Mouse (Mus musculus) kidney, postnatal 0 days (tissue): ENCODE results near the gene Polm. TPM values are rescaled to one million over a fixed set of nuclear protein-coding genes. Genes with fewer than 3 reads are reported as not detected.

Source experiments
- ATAC-seq: fragments of 200-750 bp; cut with Nextera tagmentation; replicated peaks from 2 replicates; pipeline ENCODE4 v1.8.0; 2017; ENCODE audit warnings: low read depth, moderate number of reproducible peaks, moderate TSS enrichment, moderate library complexity; ENCODE audit not compliant: low FRiP score
- DNase-seq: peaks from one replicate; pipeline ENCODE4 v3.0.0-alpha.2; 2016; ENCODE audit warnings: low spot score
- H3K27ac ChIP-seq: fragments of 300-500 bp; sonication (generic); 2 replicates; pipeline ENCODE4 v1.5.1; 2014; ENCODE audit warnings: mild to moderate bottlenecking
- H3K27me3 ChIP-seq: fragments of 300-500 bp; sonication (generic); 2 replicates; pipeline ENCODE4 v1.6.1; 2014; ENCODE audit warnings: low read length, mixed read lengths; ENCODE audit not compliant: insufficient read depth
- H3K36me3 ChIP-seq: fragments of 300-500 bp; sonication (generic); 2 replicates; pipeline ENCODE4 v1.6.1; 2014; ENCODE audit warnings: low read length, mixed read lengths; ENCODE audit not compliant: insufficient read depth
- H3K4me1 ChIP-seq: fragments of 300-500 bp; sonication (generic); replicated peaks from 2 replicates; pipeline ENCODE4 v1.6.1; 2014; ENCODE audit warnings: antibody characterized with exemption, low read length, mixed read lengths; ENCODE audit not compliant: insufficient read depth
- H3K4me2 ChIP-seq: fragments of 300-500 bp; sonication (generic); 2 replicates; pipeline ENCODE4 v1.6.1; 2014; ENCODE audit warnings: mild to moderate bottlenecking, low read length, moderate library complexity, mixed read lengths
- H3K4me3 ChIP-seq: fragments of 300-500 bp; sonication (generic); replicated peaks from 2 replicates; pipeline ENCODE4 v1.5.1; 2014; ENCODE audit warnings: low read depth, low read length
- H3K9ac ChIP-seq: fragments of 300-500 bp; sonication (generic); 2 replicates; pipeline ENCODE4 v1.6.1; 2014; ENCODE audit warnings: low read depth, low read length
- H3K9me3 ChIP-seq: fragments of 300-500 bp; sonication (generic); replicated peaks from 2 replicates; pipeline ENCODE4 v1.6.1; 2016; ENCODE audit warnings: low read length, inconsistent platforms, mixed read lengths
- CTCF ChIP-seq: IDR thresholded peaks from 2 replicates; pipeline ENCODE4 v1.5.1; 2016; ENCODE audit warnings: antibody characterized with exemption, low read depth, mild to moderate bottlenecking, moderate library complexity
- WGBS: fragments of 180-500 bp; shearing (Covaris S2); extraction: QIAGEN DNeasy Blood & Tissue Kit; methylation state at CpG from one replicate; pipeline ENCODE4 v1.1.7; 2014; 5-methylcytosine and 5-hydroxymethylcytosine counted together
- polyA plus RNA-seq: library from polyadenylated mRNA; unstranded; fragments of >200 nt; fragmentation: Nextera tagmentation; extraction: Ambion mirVana; gene quantifications from 2 replicates; pipeline ENCODE4 v1.2.1, GENCODE M21; 2015

Gene Polm
- polyA plus RNA-seq, 1 experiment from 2014 or later, result 8.7 TPM

DNA sequence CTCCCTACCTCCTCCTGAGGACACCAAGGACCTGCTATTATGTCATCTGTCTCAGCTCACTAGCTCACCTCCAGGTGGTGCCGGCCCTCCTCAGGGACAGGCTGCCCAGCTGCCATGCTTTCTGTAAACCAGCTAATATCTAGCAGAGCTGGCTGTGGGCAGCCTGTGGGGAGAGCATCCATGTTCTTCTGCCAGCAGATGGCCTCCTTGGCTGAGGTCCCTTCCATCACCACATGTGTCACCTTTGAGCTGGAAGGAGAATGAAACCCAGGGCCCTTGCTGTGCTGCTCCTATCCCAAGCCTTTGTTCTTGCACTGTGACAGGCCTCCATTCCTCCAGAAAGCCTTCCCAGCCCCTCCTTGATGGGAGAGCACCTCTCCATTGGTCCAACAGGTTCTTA is 1.7 kb downstream of the Polm start:
- DNase-seq (peak; percentile 71), ATAC-seq (peak; percentile 31)
- TF ChIP-seq CTCF, result peak; percentile 63
- Histone ChIP-seq H3K9me3 (no peaks in the 10 kb centered on the region), H3K27ac (no peak overlapping the region), H3K4me2 (no peak overlapping the region), H3K9ac (no peak overlapping the region), H3K27me3 (no peaks in the 10 kb centered on the region), H3K4me1 (no peaks in the 10 kb centered on the region), H3K4me3 (no peak overlapping the region), H3K36me3 (peaks cover 17% of the 10 kb centered on the region)
- WGBS, result 37% methylated on average over 1 of the region's 1 CpGs

DNA sequence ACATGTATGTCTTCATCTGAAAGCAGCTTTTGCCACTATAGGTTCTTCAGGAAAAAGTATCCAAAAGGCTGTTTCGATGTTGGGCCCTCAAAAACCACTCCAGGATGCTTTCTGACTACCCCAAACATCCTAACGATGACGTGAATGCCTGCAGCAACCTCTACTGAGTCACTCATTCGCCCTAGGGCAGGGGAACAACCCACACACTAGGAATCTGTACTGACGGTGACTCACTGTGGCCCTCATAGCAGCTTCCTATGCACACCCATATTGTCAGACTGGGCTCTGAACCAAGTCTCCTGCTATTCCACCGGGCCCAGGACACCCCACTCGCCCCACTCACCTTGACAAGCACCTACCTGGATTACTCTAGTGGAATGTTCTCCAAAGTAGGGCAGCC is 2.8 kb downstream of the Polm start:
- H3K9ac ChIP-seq, result no peak overlapping the region
- no peaks in the 10 kb centered on the region for H3K27me3 ChIP-seq
- no peaks in the 10 kb centered on the region for H3K9me3 ChIP-seq
- ATAC-seq (no peak), DNase-seq (no peak)
- H3K4me1 ChIP-seq, result no peaks in the 10 kb centered on the region
- H3K27ac ChIP-seq, result no peak overlapping the region
- peaks cover 23% of the 10 kb centered on the region for H3K36me3 ChIP-seq
- no peak for TF ChIP-seq CTCF
- no peak overlapping the region for H3K4me3 ChIP-seq
- H3K4me2 ChIP-seq, result no peak overlapping the region
- 84% methylated on average over 7 of the region's 7 CpGs for WGBS

DNA sequence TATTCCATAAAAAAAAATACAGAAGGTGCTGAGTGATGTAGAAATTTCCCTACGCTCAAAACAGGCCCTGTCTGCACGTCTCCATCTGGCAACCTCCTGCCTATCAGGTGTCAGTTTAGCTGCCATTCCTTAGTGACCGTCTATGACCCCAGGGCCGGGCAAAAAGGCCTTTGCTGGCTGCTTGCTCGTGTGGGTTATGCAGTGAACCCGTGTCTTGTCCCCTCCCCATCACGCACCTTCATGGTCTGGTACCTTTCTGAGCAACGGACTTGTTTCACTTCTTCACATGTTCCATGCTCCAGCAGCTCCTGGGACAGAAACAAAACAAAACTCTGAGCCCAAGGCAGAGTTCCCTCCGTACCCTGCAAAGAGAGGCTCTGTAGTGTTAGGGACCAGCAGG is 3.3 kb downstream of the Polm start:
- H3K27ac ChIP-seq, result no peak overlapping the region
- H3K36me3 ChIP-seq, result peaks cover 25% of the 10 kb centered on the region
- no peaks in the 10 kb centered on the region for H3K9me3 ChIP-seq
- no peak overlapping the region for H3K9ac ChIP-seq
- WGBS, result 54% methylated on average over 9 of the region's 9 CpGs
- no peak overlapping the region for H3K4me3 ChIP-seq
- TF ChIP-seq CTCF, result no peak
- ATAC-seq, result no peak
- H3K4me2 ChIP-seq, result no peak overlapping the region
- no peak for DNase-seq
- H3K27me3 ChIP-seq, result no peaks in the 10 kb centered on the region
- H3K4me1 ChIP-seq, result no peaks in the 10 kb centered on the region

DNA sequence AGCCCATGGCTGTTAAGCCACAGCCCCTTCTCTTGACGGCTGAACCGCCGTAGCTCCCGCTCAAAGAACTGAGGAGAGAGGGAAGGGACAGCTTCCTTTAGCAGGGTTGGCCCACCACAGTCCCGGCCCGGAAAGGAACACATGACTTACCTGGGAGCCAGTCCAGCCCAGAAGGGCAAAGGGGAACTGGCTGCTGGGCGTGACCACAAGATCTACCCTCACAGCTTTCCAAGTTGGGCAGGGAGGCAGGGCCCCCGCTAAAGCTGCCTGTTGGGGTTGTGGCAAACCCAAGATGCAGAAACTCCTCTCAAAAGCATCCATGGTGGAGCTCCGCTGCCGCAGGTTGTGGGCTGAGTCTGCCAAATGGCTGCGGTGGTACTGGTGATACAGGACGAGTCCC is 8.5 kb downstream of the Polm start:
- Histone ChIP-seq H3K9me3 (no peaks in the 10 kb centered on the region), H3K27ac (no peak overlapping the region), H3K9ac (no peak overlapping the region), H3K36me3 (peaks cover 41% of the 10 kb centered on the region), H3K4me2 (no peak overlapping the region), H3K27me3 (no peaks in the 10 kb centered on the region), H3K4me1 (no peaks in the 10 kb centered on the region), H3K4me3 (no peak overlapping the region)
- WGBS, result 91% methylated on average over 12 of the region's 12 CpGs
- no peak for TF ChIP-seq CTCF
- DNase-seq, result no peak
- no peak for ATAC-seq

DNA sequence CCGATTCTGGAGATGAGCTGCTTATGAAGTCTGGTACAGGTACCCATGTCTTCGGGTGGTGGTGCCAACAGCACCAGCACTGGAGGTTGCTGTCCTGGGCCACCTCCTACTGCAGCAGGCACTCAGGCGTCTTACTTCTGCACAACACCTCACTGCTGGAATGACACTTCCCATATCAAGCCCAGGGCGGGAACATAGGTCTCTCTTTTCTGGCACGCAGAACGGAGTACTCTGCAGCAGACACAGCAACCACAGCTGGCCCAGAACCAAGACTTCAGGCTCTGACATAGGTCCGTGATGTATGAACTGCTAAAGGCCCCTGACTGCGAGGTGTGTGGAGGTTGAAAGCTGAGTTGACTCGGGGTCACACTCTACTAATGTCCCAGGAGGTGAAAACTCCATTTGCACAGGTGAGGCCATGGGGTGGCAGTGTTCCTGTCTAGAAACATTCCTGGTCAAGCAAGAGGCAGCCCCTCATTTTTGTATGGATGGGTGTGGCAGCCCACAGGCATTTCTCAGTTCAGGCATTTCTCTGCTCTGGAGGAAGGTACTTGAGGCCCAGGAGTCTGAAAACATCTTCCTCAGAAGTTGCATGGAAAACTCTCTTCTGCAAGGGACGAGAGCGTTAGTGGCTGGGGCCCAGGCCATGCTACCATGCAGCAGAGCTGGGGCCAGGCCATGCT is 9.2 kb downstream of the Polm start:
- no peaks in the 10 kb centered on the region for H3K27me3 ChIP-seq
- H3K4me1 ChIP-seq, result no peaks in the 10 kb centered on the region
- ATAC-seq (no peak), DNase-seq (no peak)
- 85% methylated on average over 11 of the region's 11 CpGs for WGBS
- H3K9me3 ChIP-seq, result no peaks in the 10 kb centered on the region
- H3K4me2 ChIP-seq, result no peak overlapping the region
- peaks cover 35% of the 10 kb centered on the region for H3K36me3 ChIP-seq
- no peak overlapping the region for H3K4me3 ChIP-seq
- no peak for TF ChIP-seq CTCF
- H3K27ac ChIP-seq, result no peak overlapping the region
- H3K9ac ChIP-seq, result no peak overlapping the region

DNA sequence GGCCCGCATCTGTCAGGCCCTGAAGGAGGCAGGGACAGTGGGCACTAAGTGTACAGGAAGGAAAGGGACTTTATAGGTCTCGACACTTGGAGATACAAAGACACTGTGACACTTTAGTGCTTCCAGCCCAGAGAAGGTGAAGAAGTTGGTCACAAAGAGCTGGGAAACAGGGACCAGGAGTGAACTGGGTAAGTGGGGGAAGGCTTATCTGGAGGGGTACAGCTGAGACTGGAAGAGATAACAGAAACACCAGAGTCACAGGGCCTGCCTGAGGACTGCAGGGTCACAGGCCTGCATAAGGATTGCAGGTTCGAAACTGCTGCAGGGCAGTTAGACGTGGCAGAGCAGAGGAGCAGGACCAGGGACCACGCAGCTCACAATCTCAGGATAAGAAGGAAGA is 9.9 kb downstream of the Polm start:
- WGBS, result 89% methylated on average over 5 of the region's 5 CpGs
- no peak for DNase-seq
- Histone ChIP-seq H3K9ac (no peak overlapping the region), H3K4me2 (no peak overlapping the region), H3K4me1 (no peaks in the 10 kb centered on the region), H3K27ac (no peak overlapping the region), H3K27me3 (no peaks in the 10 kb centered on the region), H3K4me3 (no peak overlapping the region), H3K36me3 (peaks cover 33% of the 10 kb centered on the region), H3K9me3 (no peaks in the 10 kb centered on the region)
- no peak for ATAC-seq
- TF ChIP-seq CTCF, result no peak

DNA sequence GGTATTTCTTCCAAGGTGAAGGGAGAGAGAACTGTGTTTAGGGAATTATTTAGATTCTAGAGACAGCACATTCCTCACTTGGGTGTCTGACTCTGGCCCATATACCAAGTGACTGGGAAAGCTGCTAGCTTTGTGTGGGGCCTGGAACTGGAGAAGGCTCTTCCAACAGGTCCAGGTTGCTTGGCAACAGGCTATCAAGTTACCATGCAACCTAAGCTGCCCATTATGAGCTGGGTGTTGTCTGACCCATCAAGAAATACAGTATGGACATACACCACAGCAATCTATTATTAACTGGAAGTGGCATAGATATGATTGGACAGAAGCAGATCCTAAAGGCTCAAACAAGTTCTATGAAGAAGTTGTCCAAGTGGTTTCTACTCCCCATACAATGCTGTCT is 12.4 kb downstream of the Polm start:
- Histone ChIP-seq H3K27me3 (no peaks in the 10 kb centered on the region), H3K9me3 (no peaks in the 10 kb centered on the region), H3K4me2 (no peak overlapping the region), H3K4me3 (no peak overlapping the region), H3K9ac (no peak overlapping the region), H3K36me3 (peaks cover 20% of the 10 kb centered on the region), H3K27ac (no peak overlapping the region), H3K4me1 (no peaks in the 10 kb centered on the region)
- DNase-seq (peak; percentile 11), ATAC-seq (no peak)
- TF ChIP-seq CTCF, result no peak
